Mouse (Mus musculus): ENCODE results near the gene Ehmt2. TPM values are rescaled to one million over a fixed set of nuclear protein-coding genes. Genes with fewer than 3 reads are reported as not detected.

Ehmt2 gene
- total RNA-seq (2023) = 10 to 100 TPM; 68.7 to 71.8 TPM

GRCm38 (mm10) chr17:34898160-34898586 lies at the start of gene Ehmt2, which contains the start of gene C2:
Gene Ehmt2 (plus strand): TSS chr17:34898469.
Gene C2 (minus strand): TSS chr17:34898265.

GRCm38 (mm10) chr17:34849722-34850516 lies 48.4 kb upstream of the Ehmt2 start, which contains the start of the genes Skiv2l and Nelfe:
Gene Skiv2l (minus strand): TSS chr17:34850210.
Gene Nelfe (plus strand): TSS chr17:34850391.

GRCm38 (mm10) chr17:34862416-34863081 lies 35.7 kb upstream of the Ehmt2 start, which contains the start of gene Cfb:
Gene Cfb (minus strand): TSS chr17:34862518.

GRCm38 (mm10) chr17:34879336-34879879 lies 18.9 kb upstream of the Ehmt2 start, which contains the start of gene Zbtb12:
Gene Zbtb12 (plus strand): TSS chr17:34879483.

GRCm38 (mm10) chr17:34881683-34882310 lies 16.5 kb upstream of the Ehmt2 start, which contains the start of gene Gm20547:
Gene Gm20547 (minus strand): TSS chr17:34882042.

GRCm38 (mm10) chr17:34913930-34914665 lies 15.8 kb downstream of the Ehmt2 start, which contains the start of gene Slc44a4:
Gene Slc44a4 (plus strand): TSS chr17:34914466.

GRCm38 (mm10) chr17:34931061-34931734 lies 32.9 kb downstream of the Ehmt2 start, which contains the start of gene Neu1:
Gene Neu1 (plus strand): TSS chr17:34931253.

GRCm38 (mm10) chr17:34959130-34959778 lies 61.0 kb downstream of the Ehmt2 start, which contains the start of gene Hspa1b:
Gene Hspa1b (minus strand): TSS chr17:34959238.

Other genes starting within 250 kb of the Ehmt2 start
- under 1 TPM; 0.04 to 0.07 TPM for gene Tnxb, start 227.9 kb upstream of the Ehmt2 start, total RNA-seq (2023)
- gene C4b, start 154.6 kb upstream of the Ehmt2 start, total RNA-seq (2023) = under 1 TPM; 0.29 to 0.59 TPM
- not detected for gene Cyp21a1, start 93.9 kb upstream of the Ehmt2 start, total RNA-seq (2023)
- 10 to 100 TPM; 34.1 to 39.4 TPM for gene Stk19, start 61.5 kb upstream of the Ehmt2 start, total RNA-seq (2023)
- gene Dxo, start 61.5 kb upstream of the Ehmt2 start, total RNA-seq (2023) = 10 to 100 TPM; 49.0 to 49.1 TPM
- 10 to 100 TPM; 66.2 to 72.1 TPM for gene Skiv2l, start 48.3 kb upstream of the Ehmt2 start, total RNA-seq (2023)
- 10 to 100 TPM; 23.4 to 30.8 TPM for gene Nelfe, start 48.1 kb upstream of the Ehmt2 start, total RNA-seq (2023)
- gene Cfb, start 36.0 kb upstream of the Ehmt2 start, total RNA-seq (2023) = 1 to 10 TPM; 1.6 to 1.8 TPM
- 1 to 10 TPM; 2.8 to 3.9 TPM for gene Zbtb12, start 19.0 kb upstream of the Ehmt2 start, total RNA-seq (2023)
- not detected for gene Gm20547, start 16.4 kb upstream of the Ehmt2 start, total RNA-seq (2023)
- gene C2, start 204 bp upstream of the Ehmt2 start, total RNA-seq (2023) = under 1 TPM in 1 of 2 experiments, not detected in 1; 0.24 TPM
- gene Slc44a4, start 16.0 kb downstream of the Ehmt2 start, total RNA-seq (2023) = not detected
- 10 to 100 TPM; 60.2 to 63.2 TPM for gene Neu1, start 32.8 kb downstream of the Ehmt2 start, total RNA-seq (2023)
- 100 to 1,000 TPM in 1 of 2 experiments, 10 to 100 TPM in 1; 58.3 to 134 TPM for gene Hspa1b, start 60.8 kb downstream of the Ehmt2 start, total RNA-seq (2023)
- gene Gm20481, start 71.4 kb downstream of the Ehmt2 start, total RNA-seq (2023) = not detected
- 100 to 1,000 TPM in 1 of 2 experiments, 10 to 100 TPM in 1; 86.4 to 244 TPM for gene Hspa1a, start 73.7 kb downstream of the Ehmt2 start, total RNA-seq (2023)
- under 1 TPM in 1 of 2 experiments, not detected in 1; 0.20 TPM for gene Hspa1l, start 74.2 kb downstream of the Ehmt2 start, total RNA-seq (2023)
- 10 to 100 TPM; 41.4 to 45.7 TPM for gene Lsm2, start 83.4 kb downstream of the Ehmt2 start, total RNA-seq (2023)
- gene Vars, start 102.5 kb downstream of the Ehmt2 start, total RNA-seq (2023) = 10 to 100 TPM; 61.7 to 68.3 TPM
- under 1 TPM in 1 of 2 experiments, not detected in 1; 0.15 TPM for gene Vwa7, start 118.1 kb downstream of the Ehmt2 start, total RNA-seq (2023)
- gene Sapcd1, start 129.5 kb downstream of the Ehmt2 start, total RNA-seq (2023) = 1 to 10 TPM; 1.3 to 2.1 TPM
- gene Msh5, start 148.3 kb downstream of the Ehmt2 start, total RNA-seq (2023) = 10 to 100 TPM; 11.5 to 12.5 TPM
- gene Clic1, start 151.5 kb downstream of the Ehmt2 start, total RNA-seq (2023) = 100 to 1,000 TPM; 262 to 285 TPM
- gene Ddah2, start 160.6 kb downstream of the Ehmt2 start, total RNA-seq (2023) = 1 to 10 TPM; 2.5 to 3.1 TPM
- gene Ly6g6c, start 166.9 kb downstream of the Ehmt2 start, total RNA-seq (2023) = 1 to 10 TPM in 1 of 2 experiments, not detected in 1; 1.0 TPM
- gene Mpig6b, start 167.7 kb downstream of the Ehmt2 start, total RNA-seq (2023) = under 1 TPM in 1 of 2 experiments, not detected in 1; 0.26 TPM
- gene Ly6g6e, start 178.4 kb downstream of the Ehmt2 start, total RNA-seq (2023) = not detected
- not detected for gene Ly6g6d, start 179.6 kb downstream of the Ehmt2 start, total RNA-seq (2023)
- gene Ly6g6f, start 187.1 kb downstream of the Ehmt2 start, total RNA-seq (2023) = under 1 TPM in 1 of 2 experiments, not detected in 1; 0.35 TPM
- gene Abhd16a, start 190.8 kb downstream of the Ehmt2 start, total RNA-seq (2023) = 10 to 100 TPM; 50.2 to 58.4 TPM
- not detected for gene Ly6g5c, start 209.8 kb downstream of the Ehmt2 start, total RNA-seq (2023)
- 10 to 100 TPM; 13.5 to 16.4 TPM for gene Ly6g5b, start 217.0 kb downstream of the Ehmt2 start, total RNA-seq (2023)
- 10 to 100 TPM; 20.2 to 26.5 TPM for gene Gpank1, start 223.0 kb downstream of the Ehmt2 start, total RNA-seq (2023)
- 100 to 1,000 TPM; 172 TPM for gene Csnk2b, start 223.6 kb downstream of the Ehmt2 start, total RNA-seq (2023)
- 10 to 100 TPM; 16.4 to 24.3 TPM for gene D17H6S53E, start 227.9 kb downstream of the Ehmt2 start, total RNA-seq (2023)
- under 1 TPM in 1 of 2 experiments, not detected in 1; 0.42 TPM for gene Apom, start 233.6 kb downstream of the Ehmt2 start, total RNA-seq (2023)
- 100 to 1,000 TPM; 222 to 226 TPM for gene Bag6, start 236.7 kb downstream of the Ehmt2 start, total RNA-seq (2023)

Data from neutrophil, adult 83 days (primary cell).